Mouse (Mus musculus) ES-Bruce4 (cell line): ENCODE measurements around the gene Gldc. TPM values are rescaled to one million over a fixed set of nuclear protein-coding genes. Genes with fewer than 3 reads are reported as not detected.

Experiments
- H3K27ac ChIP-seq: 2 replicates; pipeline ENCODE4 v1.5.1; 2012; ENCODE audit warnings: low read length, inconsistent platforms; ENCODE audit not compliant: insufficient read depth
- H3K27me3 ChIP-seq: 2 replicates; pipeline ENCODE4 v1.6.1; 2012; ENCODE audit warnings: mild to moderate bottlenecking, low read length, inconsistent platforms; ENCODE audit not compliant: control insufficient read depth, poor library complexity, insufficient read depth, severe bottlenecking
- H3K36me3 ChIP-seq: 2 replicates; pipeline ENCODE4 v1.6.1; 2012; ENCODE audit warnings: inconsistent platforms, mild to moderate bottlenecking, low read length, moderate library complexity; ENCODE audit not compliant: control insufficient read depth, poor library complexity, insufficient read depth, severe bottlenecking
- H3K4me1 ChIP-seq: one replicate; pipeline ENCODE4 v1.8.1; 2011; ENCODE audit warnings: low read length; ENCODE audit not compliant: control insufficient read depth, insufficient read depth
- H3K4me3 ChIP-seq: 2 replicates; pipeline ENCODE4 v1.5.1; 2011; ENCODE audit warnings: low read depth, mild to moderate bottlenecking, low read length
- H3K9ac ChIP-seq: 2 replicates; pipeline ENCODE4 v1.6.1; 2012; ENCODE audit warnings: low read depth, mild to moderate bottlenecking, inconsistent platforms; ENCODE audit not compliant: poor library complexity, severe bottlenecking
- H3K9me3 ChIP-seq: replicated peaks from 2 replicates; pipeline ENCODE4 v1.6.1; 2012; ENCODE audit warnings: mild to moderate bottlenecking, low read length, inconsistent platforms; ENCODE audit not compliant: control insufficient read depth, poor library complexity, insufficient read depth, severe bottlenecking
- CTCF ChIP-seq: IDR thresholded peaks from one replicate; pipeline ENCODE4 v1.8.1; 2011; ENCODE audit warnings: low read depth, low read length
- EP300 ChIP-seq: IDR thresholded peaks from 2 replicates; pipeline ENCODE4 v1.6.1; 2011; ENCODE audit warnings: low read depth, low read length; ENCODE audit not compliant: insufficient read depth
- POLR2A ChIP-seq: IDR thresholded peaks from one replicate; pipeline ENCODE4 v1.8.1; 2011; ENCODE audit warnings: low read length; ENCODE audit not compliant: insufficient read depth
- polyA plus RNA-seq: library from polyadenylated mRNA; stranded (reverse); fragments of >200 nt; gene quantifications from 2 replicates; pipeline ENCODE4 v1.2.4, GENCODE M21; 2011; ENCODE audit warnings: low read depth; ENCODE audit not compliant: missing spikeins, insufficient read depth, insufficient read length

Gldc gene
- polyA plus RNA-seq, 1 experiment = 126 TPM

DNA sequence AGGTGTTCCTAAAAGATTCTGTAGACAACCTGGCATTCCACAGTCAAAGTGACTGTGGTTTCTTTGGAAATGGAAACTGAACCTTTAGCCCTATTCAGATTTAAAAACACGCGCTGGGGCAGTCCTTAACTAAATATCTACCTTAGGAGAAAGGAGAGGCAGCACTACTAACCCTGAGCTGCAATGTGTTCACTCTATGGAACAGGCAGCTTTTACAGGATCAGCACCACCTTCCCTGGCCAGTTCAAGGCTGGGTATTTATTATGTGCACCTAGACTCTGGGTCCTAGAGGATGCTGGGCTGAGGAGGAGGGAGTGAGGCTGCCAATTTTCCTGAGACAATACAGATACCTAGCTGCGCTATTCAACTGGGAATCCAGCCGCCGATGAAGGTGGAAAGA is 59.6 kb downstream of the Gldc start:
- H3K4me3 ChIP-seq = no peak overlapping the region
- no peak for TF ChIP-seq EP300
- no peak for TF ChIP-seq CTCF
- TF ChIP-seq POLR2A = no peak
- no peaks in the 10 kb centered on the region for H3K9me3 ChIP-seq
- no peak overlapping the region for H3K9ac ChIP-seq
- H3K4me1 ChIP-seq = peaks cover 7% of the 10 kb centered on the region
- H3K36me3 ChIP-seq = peaks cover 29% of the 10 kb centered on the region
- H3K27me3 ChIP-seq = no peaks in the 10 kb centered on the region
- peak overlapping the region; percentile 39; the same call in 1 of the 2 replicates for H3K27ac ChIP-seq

DNA sequence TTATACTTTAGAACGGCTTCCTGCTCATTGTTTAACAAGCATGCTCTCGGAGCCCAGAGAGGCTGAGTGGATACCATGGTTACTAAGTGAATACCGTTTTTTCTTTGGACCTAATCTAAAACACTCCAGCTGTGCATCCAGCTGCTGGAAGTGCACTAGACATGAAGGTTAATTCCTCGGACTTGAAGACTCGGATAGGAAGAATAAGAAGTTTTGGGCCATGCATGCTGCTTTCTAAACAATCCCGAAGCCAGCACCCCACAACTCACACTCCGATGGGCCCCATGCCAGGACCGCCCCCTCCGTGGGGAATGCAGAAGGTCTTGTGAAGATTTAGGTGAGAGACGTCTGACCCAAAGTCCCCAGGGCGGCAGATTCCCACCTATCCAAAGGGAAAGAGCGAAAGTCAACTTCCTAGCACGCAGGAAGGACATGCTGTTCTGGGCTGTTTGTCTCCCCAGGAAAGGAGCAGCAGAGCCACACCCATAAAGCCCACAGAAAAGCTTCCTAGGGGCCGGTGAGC is 60.2 kb downstream of the Gldc start:
- no peak for TF ChIP-seq POLR2A
- no peak for TF ChIP-seq EP300
- no peak for TF ChIP-seq CTCF
- H3K9me3 ChIP-seq = no peaks in the 10 kb centered on the region
- H3K4me1 ChIP-seq = peaks cover 7% of the 10 kb centered on the region
- peaks cover 30% of the 10 kb centered on the region for H3K36me3 ChIP-seq
- no peak overlapping the region for H3K4me3 ChIP-seq
- no peak overlapping the region for H3K9ac ChIP-seq
- no peaks in the 10 kb centered on the region for H3K27me3 ChIP-seq
- no peak overlapping the region for H3K27ac ChIP-seq

DNA sequence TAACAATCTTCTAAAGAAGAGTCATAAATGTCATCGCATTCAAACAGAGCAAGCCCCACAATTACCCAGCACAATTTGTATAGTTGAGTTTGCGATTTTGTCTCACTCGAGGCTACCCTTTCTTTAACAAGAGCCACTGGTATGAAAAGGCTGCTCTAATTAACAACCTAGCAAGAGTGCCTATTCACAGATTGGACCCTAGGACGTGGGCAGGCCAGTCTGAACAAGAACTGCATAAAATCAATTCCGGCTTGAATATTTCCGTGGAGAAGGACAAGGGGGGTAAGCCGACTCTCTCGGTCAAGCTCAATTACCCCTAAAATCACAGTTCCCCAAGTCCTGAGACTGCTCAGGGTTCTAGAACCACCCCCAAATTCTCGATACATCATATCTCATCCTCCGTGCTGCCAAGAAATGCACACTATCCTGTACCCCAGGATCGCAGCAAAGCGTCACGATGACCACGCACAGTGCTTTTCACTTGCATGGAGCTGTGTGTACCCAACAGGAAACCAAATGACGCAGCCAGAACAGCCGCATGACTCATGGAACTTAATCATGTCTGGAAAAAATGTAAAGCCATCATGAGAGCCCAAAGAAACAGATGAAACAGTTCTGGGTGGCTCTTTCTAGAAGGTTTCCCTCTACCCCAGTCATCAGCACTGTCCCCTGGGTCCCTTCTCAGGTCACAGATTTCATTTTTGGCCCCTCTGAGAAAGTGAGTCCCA is 62.1 kb downstream of the Gldc start:
- no peak overlapping the region for H3K9ac ChIP-seq
- no peaks in the 10 kb centered on the region for H3K27me3 ChIP-seq
- peaks cover 7% of the 10 kb centered on the region for H3K4me1 ChIP-seq
- peaks cover 26% of the 10 kb centered on the region for H3K36me3 ChIP-seq
- TF ChIP-seq EP300 = no peak
- TF ChIP-seq CTCF = no peak
- no peak for TF ChIP-seq POLR2A
- no peaks in the 10 kb centered on the region for H3K9me3 ChIP-seq
- no peak overlapping the region for H3K27ac ChIP-seq
- H3K4me3 ChIP-seq = no peak overlapping the region

DNA sequence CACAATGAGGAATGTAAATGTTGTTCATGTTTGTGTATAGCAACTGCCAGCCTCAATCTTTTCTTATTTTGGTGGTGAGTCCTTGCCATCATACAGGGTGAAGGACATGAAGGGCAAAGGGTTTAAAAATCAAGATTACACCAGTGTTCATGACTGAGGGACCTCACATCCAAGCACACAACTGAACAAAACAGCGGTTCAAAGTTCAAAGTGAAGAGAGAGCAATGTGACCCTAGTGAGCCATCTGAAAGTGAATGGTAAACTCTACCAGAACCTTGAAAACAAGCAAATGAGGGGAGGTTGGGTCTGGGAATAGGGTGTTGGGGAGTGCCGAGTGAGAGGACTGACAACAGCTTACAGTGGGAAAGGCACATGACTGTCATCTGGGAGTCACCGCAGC is 63.8 kb downstream of the Gldc start:
- Histone ChIP-seq H3K36me3 (peaks cover 28% of the 10 kb centered on the region), H3K27ac (no peak overlapping the region)

GRCm38 (mm10) chr19:30109122-30109521 is 66.1 kb downstream of the Gldc start:
- H3K4me3 ChIP-seq = no peak overlapping the region
- no peak overlapping the region for H3K9ac ChIP-seq
- TF ChIP-seq CTCF = no peak
- no peak for TF ChIP-seq POLR2A
- TF ChIP-seq EP300 = no peak
- H3K4me1 ChIP-seq = no peaks in the 10 kb centered on the region
- no peaks in the 10 kb centered on the region for H3K27me3 ChIP-seq
- no peak overlapping the region for H3K27ac ChIP-seq
- H3K36me3 ChIP-seq = peaks cover 29% of the 10 kb centered on the region
- no peaks in the 10 kb centered on the region for H3K9me3 ChIP-seq

More for the DNA sequence above, 63.8 kb downstream of the Gldc start:
- Histone ChIP-seq H3K9ac (no peak overlapping the region), H3K9me3 (no peaks in the 10 kb centered on the region), H3K27me3 (no peaks in the 10 kb centered on the region), H3K4me3 (no peak overlapping the region), H3K4me1 (peaks cover 7% of the 10 kb centered on the region)
- no peak for TF ChIP-seq EP300
- TF ChIP-seq CTCF = no peak
- TF ChIP-seq POLR2A = no peak

GRCm38 (mm10) chr19:30108616-30109015 is 66.6 kb downstream of the Gldc start:
- Histone ChIP-seq H3K9me3 (no peaks in the 10 kb centered on the region), H3K4me1 (no peaks in the 10 kb centered on the region), H3K27ac (no peak overlapping the region), H3K9ac (no peak overlapping the region), H3K4me3 (no peak overlapping the region), H3K27me3 (no peaks in the 10 kb centered on the region), H3K36me3 (peaks cover 32% of the 10 kb centered on the region)
- TF ChIP-seq EP300 (no peak), CTCF (no peak), POLR2A (no peak)
